Mouse (Mus musculus) embryo, embryonic 10 days (tissue): ENCODE data around the gene Unk.
"Not testable (repeated sequence)": the region's sequence is repeated elsewhere in the genome, so short reads cannot be mapped to it uniquely, and the experiment has no call there.

ENCODE experiments used
- DNase-seq: peaks from one replicate; pipeline ENCODE4 v3.0.0-alpha.2; 2015; ENCODE audit warnings: low spot score

Unk gene

DNA sequence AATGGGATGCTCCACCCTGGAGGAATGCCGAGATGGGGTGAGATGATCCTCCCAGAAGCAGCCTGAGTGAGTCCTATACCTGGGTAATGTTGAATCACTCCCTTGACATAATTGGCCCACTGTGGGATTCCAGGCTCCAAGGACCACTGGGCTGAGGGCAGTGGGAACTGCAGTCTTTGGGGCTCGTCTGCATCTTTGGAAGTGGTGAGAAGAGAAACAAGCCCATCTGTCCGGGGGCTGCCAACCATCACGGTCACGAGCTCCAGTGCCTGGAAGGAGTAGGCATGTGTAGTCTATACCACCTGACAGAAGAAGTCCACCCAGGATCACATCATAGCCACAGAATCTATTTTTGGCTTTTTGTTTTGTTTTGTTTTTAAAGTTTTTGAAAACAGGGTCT is 19.2 kb upstream of the Unk start:
- DNase-seq, result no peak

DNA sequence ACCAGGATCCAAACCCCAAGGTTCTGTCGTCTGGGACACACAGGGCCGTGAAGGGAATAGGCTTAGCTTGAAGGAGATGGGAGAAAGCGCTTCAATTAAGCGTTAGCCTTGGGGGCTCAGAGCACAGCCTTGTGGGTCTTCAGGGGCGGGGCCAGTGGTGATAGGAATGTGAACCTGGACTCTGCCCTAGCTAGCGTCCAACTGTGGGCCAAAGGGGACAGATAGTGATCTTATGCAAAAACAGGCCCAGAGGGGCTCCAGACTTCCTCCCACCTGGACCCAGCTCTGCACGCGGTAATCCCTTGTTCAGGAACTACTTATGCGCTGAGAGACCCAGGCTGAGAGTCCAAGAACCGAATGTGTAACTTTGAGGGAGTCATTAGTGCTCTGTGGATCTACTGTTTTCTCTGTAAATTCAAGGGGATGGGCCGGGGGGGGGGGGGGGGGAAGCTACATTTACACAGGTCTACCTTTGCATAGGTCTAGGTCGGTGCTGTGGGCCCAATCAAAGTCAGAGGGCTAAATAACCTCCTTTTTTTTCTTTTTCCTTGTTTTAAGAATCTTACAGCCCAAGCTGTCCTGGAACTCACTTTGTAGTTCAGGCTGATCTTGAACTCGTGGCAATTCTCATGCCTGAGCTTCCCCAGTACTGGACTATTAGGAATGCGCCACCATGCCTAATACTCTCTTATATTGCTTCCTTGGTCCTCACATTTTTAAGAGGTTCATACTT is 18.4 kb upstream of the Unk start:
- DNase-seq, result peak; percentile 70

DNA sequence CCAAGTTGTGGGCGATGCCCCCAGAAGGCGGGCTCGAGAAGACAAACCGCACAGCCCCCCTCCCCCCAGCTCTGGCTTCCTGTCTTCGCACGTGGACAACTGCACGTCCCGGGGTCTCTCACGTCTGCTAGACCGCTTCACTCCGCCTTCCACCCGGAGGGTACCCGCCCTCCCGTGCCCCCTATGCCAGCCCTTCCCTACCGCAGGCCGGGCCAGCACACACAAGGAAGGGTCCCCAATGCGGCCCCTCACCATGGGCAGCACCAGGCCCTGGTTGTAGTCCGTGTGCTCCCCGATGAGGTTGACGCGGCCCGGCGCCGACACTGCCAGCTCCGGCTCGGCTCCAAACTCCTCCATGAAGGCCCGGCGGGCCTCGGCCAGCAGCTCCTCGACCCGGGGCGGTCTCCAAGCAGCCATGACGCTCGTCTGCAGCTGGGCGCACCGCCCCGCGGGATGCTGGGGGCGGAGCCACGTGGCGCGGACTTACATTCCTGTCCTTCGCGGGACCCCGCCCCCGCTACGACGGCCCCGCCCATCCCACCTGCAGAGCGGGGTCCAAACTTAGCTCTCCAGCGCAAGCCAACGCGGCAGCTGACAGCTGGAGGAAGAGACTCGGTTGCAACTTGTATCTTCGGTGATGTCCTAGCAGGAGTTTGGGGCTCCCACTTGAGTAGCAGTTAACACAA is 17.7 kb upstream of the Unk start, which contains the start of gene Galk1:
Galk1 (minus strand) TSS at position 458 of the 686 bp plus-strand sequence.
- peak; percentile 95 for DNase-seq

DNA sequence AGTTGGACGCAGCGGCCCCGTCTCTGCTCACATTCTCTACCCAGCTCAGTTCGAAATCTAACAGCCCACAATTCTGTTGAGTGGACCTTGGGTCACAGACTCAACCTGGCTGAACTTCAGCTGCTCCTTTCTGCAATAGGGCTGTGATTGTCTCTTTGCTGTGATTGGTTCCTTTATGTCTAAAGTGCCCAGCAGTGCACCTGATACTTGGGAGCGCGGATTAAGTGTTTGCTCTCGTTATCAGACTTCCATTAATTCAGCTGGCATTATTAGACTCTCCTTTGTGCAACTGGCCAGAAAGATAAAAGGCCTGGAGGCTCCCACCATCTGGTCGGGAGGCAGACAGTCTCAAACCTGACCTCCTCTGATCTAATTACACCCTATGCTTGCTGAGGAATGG is 15.3 kb upstream of the Unk start:
- no peak for DNase-seq

DNA sequence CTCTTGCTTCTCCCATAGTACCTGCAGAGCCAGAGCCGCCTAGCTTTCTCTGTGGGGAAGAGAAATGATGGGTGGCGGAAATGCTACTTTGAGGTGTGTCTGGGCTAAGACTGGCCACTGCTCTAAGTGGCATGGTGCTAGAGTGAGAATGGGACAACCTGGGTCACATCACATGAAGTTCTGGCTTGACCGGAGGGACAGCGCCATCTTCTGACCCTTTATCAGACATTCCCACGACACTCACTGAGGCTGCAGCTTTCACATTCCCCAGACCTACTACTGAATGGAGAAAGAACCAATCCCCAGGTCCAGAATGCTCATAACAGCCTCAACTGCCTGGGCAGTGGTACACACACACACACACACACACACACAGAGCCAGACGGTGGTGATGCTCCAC is 12.0 kb upstream of the Unk start:
- peak; percentile 84 for DNase-seq

DNA sequence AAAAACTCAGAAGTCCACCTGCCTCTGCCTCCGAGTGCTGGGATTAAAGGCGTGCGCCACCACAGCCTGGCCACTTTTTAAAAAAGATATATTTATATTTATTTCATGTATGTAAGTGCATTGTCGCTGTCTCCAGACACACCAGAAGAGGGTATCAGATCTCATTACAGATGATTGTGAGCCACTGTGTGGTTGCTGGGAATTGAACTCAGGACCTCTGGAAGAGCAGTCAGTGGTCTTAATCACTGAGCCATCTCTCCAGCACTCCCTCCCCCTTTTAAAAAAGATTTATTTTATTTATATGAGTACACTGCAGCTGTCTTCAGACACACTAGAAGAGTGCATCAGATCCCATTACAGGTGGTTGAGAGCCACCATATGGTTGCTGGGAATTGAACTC is 11.3 kb upstream of the Unk start:
- not testable (repeated sequence) for DNase-seq

DNA sequence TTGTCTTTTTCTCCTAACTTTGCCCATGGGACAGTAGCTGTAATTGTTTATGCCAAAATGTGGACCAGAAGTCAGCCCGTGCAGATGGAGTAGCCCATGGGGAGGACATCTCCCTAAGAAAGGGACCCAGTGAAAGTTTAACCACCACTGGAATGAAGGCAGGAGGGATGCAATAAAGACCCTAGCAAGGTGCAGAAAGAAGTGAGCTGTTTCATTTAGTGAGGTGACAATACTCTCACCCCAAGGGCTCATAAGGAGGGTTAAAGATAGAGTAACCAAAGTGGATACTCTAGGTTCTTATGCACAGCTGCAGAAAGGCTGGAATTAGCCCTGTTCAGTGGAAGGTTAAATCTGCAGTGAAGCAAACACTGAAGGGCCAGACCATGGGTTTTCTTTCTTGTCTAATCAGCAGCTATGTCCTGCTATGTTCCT is 10.7 kb upstream of the Unk start:
- no peak for DNase-seq

DNA sequence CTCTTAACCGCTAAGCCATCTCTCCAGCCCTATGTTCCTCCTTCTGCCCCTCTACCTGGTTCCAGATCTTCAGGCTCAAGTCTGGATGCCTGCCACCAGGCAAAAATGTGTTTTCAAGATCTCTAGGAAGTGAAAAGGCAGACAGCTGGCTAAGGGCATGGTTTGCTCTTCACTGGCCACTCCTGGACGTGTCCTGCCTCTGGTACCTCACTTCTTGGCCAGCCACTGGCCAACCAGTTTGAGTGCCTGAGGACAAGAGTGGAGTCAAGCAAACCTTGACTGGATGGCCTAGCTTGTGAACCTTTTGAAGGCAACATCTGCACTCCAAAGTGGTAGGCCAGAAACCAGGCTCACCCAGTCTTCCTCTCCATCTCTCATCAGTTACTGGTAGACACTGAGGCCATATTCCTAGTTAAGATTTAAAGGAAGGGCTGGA is 10.1 kb upstream of the Unk start:
- DNase-seq, result no peak

DNA sequence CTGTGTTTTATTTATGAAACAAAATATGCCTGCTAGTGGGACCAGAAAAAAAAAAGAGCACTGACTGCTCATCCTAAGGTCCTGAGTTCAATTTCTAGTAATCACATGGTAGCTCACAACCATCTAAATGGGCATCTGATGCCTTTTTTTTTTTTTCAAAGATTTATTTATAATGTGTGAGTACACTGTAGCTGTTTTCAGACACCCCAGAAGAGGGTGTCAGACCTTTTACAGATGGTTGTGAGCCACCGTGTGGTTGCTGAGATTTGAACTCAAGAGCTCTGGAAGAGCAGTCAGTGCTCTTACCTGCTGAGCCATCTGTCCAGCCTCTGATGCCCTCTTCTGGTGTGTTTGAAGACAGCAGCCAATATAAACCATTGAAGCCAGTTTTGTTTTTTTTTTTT is 9.6 kb upstream of the Unk start:
- no peak for DNase-seq

DNA sequence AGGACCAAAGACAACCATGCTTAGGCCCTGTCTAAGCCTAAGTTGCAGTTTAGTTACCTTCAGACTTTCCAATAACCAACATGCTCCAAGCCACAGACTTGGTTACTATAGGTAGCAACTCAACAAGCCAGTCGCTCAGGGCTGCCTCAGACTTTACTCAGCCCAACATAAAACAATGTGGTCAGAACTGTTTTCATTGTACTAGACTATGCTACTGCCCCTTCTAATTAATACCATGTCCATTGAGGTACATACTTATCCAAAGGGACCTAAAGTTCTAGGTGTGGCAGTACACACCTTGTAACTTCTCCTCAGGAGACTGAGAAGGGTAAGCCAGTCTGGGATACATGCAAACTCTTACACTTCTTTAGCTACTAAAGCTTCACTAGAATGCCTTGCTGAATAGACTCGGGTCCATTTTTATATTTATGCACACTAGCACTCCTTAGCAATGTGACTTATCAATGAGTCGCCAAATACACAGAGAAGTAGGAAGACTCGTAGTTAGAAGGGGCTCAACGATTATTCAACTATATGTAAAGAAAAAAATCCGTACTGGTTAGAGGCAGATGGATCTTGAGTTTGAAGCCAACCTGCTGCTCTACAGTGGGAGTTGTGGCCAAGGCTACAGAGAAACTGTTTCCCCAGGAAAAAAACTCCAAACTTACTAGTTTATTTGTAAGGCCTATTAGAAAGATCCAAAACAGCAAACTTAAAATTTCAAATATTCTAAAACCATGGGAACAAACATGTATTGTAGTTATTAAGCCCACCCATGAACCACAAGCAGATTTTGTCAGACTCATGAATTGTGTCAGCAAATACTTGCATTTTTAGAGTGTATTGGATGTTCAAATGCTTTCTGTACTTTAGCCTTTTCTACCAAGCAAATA is 8.5 kb upstream of the Unk start:
- peak; percentile 25 for DNase-seq

DNA sequence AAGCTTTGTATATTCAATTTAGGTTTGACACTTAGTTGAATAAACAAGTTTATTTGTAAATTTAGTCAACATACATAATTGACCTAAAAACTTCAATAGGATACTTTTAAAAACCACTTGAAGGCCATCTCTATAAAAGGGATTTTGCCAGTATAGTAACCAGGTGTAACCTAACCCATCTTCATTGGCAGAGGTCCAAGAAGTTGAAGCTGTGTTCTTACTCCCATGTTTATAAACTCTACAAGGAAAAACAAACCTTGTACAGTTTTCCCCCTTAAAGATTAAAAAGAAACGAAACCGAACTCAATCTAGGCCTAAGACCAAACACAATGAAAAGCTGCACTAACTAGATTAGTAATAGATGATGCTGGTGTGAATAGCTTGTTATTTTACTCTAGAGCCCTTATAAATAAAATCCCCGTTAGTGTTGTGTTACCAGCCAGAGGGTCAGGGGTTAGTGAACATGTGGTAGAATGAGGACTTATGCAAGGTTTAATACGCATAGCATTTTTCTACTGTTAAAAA is 7.8 kb upstream of the Unk start:
- DNase-seq, result no peak

DNA sequence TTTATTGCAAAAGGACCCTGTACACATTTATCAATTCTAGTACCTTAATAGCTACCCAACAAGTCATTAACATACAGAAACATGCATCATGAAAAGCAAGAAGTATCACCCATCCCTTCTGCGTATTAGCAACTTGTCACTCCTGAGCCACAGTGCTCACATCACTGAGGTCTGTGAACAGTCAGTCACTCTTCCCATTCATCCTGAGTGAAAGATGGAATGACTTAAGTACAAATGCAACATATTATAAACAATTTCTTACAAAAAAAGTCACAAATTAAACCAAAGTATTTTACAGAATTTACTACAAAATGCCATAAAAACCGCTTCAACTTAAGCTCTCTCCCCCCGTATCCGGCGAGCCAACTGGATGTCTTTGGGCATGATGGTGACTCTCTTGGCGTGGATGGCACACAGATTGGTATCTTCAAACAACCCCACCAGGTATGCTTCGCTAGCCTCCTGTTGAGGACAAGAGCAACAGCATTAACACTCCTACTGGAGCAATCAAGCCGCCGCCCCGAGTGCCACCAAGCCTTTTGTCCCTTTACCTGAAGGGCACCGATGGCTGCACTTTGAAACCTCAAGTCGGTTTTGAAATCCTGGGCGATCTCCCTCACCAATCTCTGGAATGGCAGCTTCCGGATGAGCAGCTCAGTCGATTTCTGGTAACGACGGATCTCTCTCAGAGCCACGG is 6.9 kb upstream of the Unk start:
- DNase-seq, result not testable (repeated sequence)

DNA sequence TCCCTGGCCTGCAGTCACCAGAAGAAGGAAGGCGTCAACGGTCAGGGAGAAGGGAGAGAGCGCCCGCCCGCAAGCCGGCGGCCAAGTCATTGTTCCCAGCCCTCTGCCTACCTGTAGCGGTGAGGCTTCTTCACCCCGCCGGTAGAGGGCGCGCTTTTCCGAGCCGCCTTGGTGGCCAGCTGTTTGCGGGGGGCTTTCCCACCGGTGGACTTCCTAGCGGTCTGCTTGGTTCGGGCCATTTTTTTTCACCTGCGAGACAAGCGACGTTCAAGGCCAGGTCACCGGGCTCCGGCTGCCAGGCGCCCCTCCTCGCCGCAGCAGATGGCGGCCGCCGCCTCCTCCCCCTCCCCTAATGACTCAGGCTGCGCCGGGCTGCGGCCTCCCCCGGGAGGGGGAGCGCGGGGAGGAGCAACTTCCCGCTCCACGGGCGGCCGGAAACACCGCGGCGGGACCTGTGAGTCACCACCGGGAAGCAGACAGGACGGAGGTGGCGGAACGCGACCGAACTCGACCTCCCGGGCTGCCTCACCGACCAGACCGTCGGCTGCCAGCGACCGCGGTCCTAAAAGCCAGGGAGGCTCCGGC is 6.3 kb upstream of the Unk start:
- DNase-seq, result peak; percentile 74

DNA sequence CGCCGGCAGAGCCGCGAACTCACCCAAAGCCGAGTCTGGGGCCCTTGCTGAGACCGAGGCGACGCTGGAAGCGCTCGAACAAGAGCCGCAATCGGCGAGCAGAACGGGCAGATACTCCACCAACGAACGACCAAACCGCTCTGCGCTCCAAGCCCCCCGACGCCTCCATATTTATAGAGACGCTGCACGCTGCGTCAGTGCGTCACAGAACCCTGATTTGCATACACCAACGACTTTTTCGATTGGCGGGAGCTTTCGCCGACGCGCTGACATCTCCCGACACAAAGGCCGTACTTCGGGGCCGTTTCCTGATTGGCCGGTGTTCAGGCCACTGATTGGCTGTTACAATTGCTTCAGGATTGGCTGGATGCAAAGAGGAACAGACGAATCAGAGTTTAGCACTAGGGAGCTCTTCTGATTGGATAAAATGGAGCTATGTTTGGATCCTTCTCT is 5.7 kb upstream of the Unk start:
- peak; percentile 99 for DNase-seq

DNA sequence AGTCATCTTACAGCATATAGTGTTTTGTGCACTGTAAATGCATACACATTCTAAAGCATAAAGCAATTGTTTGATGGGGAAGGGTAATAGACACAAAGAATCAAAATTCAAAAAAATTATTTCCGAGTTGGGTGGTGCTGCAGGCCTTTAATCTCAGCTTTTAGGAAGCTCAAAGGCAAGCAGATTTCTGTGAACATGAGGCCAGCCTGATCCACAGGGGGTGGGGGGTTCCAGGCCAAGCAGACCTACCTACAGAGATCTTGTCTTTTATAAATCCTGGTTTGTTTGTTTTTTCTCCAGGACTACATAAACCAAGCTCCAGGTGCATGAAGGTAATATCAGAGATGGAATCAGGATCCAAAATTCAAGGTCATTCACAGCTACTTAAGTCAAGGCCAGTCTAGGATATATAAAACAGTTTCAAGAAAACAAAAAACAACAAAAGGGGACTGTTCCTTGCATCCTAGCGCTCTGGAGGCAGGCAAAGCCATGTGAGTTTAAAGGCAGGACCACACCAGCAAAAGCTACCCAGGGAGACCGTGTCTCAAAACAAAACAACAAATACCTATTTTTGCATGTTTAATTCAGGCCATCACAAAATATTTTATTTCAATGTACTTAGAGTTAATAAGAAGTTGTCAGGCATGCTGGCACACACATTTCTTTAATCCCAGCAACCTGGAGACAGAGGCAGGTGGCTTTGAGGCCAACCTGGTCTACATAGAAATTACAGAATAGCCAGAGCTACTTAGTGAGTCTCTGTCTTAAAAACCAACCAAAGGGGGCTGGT is 4.9 kb upstream of the Unk start:
- no peak for DNase-seq

DNA sequence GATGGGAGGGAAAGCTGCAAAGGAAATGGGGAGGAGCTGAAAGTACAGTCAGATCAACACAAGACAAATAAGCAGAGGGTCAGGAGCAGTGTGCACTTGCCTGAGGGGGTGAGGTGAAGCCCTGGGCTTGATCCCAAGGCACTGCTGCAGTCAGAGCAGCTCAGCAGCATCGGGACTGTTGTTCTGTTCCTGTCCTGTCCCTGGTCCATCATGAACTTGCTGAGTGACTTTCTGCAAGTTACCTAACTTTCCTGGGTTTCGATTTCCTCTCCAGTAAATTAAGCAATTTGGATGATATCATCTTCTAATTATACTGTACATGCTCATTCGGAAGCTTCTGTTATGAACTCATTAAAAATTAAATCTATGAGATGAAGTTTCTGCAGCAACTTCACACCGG is 2.4 kb upstream of the Unk start, which contains the start of gene H3f3b:
H3f3b (minus strand) TSS at position 207 of the 400 bp plus-strand sequence.
- DNase-seq, result no peak

DNA sequence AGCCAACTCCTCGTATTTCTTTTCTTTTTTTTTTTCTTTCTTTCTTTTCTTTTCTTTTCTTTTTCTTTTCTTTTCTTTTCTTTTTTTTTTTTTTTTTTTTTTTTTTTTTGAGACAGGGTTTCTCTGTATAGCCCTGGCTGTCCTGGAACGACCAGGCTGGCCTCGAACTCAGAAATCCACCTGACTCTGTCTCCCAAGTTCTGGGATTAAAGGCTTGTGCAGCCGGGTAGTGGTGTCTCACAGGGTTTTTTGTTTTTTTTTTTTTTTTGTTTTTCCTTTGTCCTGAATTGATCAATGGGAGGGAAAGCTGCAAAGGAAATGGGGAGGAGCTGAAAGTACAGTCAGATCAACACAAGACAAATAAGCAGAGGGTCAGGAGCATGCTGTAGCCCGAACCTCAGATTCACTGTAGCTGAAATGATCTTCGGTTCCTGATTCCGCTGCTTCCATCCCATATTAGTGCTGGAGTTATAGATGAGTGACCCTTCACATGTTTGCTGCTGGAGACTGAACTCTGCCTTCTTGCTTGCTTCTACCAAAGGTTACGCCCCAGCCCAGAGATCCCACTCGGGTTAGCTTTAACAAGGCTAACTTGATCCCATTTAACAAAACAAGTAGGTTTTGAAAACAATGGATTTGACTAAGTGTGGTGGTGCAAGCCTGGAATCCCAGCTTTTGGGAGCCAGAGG is 1.8 kb upstream of the Unk start:
- DNase-seq, result no peak

DNA sequence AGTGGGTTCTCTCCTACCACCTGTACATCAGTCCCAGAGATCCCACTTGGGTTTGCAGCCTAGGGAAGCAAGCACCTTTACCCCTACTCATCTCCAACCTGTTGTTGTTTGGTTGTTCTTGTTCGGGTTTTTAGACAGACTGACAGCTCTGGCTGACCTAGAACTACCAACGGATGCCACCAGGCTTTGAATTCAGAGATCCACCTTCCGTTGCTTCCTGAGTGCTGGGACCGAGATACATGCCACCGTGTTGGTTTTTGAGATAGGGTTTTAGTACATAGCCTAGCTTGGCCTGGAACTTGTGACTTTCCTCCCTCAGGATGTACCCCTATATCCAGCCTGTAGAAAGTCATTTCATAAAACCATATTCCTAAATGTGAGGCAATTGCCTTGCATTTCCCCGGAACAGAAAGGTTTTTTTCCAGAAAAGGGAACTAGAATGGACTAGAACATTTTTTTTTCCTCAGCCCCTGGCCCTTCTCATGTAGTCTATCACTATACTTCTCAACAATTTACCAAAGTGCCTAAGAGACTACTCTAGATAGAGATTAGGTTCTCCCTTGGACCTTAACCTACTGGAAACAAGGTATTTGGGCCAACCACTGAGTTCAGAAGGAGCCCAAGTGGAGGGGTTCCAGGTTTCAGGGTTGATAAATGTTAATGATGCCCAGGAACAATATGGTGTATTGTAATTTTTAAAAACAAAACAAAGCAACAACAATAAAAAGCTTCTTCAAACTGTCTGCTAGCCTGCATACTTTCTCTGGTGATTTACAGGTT is 846 bp upstream of the Unk start:
- no peak for DNase-seq
